Mouse (Mus musculus): Measurements from ENCODE around the gene Vps51. TPM values are rescaled to one million over a fixed set of nuclear protein-coding genes. Genes with fewer than 3 reads are reported as not detected.
"Not testable (repeated sequence)": the region's sequence is repeated elsewhere in the genome, so short reads cannot be mapped to it uniquely, and the experiment has no call there.

Gene Vps51
- polyA plus RNA-seq, 1 experiment from 2014 or later, result 74.9 TPM

- Histone ChIP-seq H3K4me3 (peak overlapping the region; percentile 72), H3K27ac (no peak overlapping the region), H3K27me3 (ENCODE audit: insufficient read depth, poor library complexity, severe bottlenecking) (no peaks in the 10 kb centered on the region), H3K4me1 (replicated peaks) (peaks cover 26% of the 10 kb centered on the region), H3K36me3 (peaks cover 65% of the 10 kb centered on the region), H3K9me3 (no peaks in the 10 kb centered on the region)
- DNase-seq (ENCODE audit: low spot score), result no peak
- WGBS, result 71% methylated on average over 4 of the region's 4 CpGs
Measured at GRCm38 (mm10) chr19:6056696-6057095, 20.3 kb downstream of the Vps51 start.

- Histone ChIP-seq H3K36me3 (peaks cover 79% of the 10 kb centered on the region), H3K27ac (no peak overlapping the region), H3K4me1 (replicated peaks) (peaks cover 19% of the 10 kb centered on the region), H3K27me3 (ENCODE audit: insufficient read depth, poor library complexity, severe bottlenecking) (no peaks in the 10 kb centered on the region), H3K9me3 (no peaks in the 10 kb centered on the region), H3K4me3 (0 out of 2 replicates have a peak overlapping the region, but pooled peaks have one; percentile 4)
- DNase-seq (ENCODE audit: low spot score), result no peak
- WGBS, result 92% methylated on average over 5 of the region's 5 CpGs
Measured at GRCm38 (mm10) chr19:6054296-6054695, 22.7 kb downstream of the Vps51 start.

GRCm38 (mm10) chr19:6052516-6052915 lies 24.5 kb downstream of the Vps51 start:
- Histone ChIP-seq H3K27ac (no peak overlapping the region), H3K27me3 (ENCODE audit: insufficient read depth, poor library complexity, severe bottlenecking) (no peaks in the 10 kb centered on the region), H3K9me3 (no peaks in the 10 kb centered on the region), H3K4me3 (no peak overlapping the region), H3K4me1 (replicated peaks) (peaks cover 24% of the 10 kb centered on the region), H3K36me3 (peaks cover 85% of the 10 kb centered on the region)
- WGBS, result 83% methylated on average over 7 of the region's 7 CpGs
- DNase-seq (ENCODE audit: low spot score), result no peak

GRCm38 (mm10) chr19:6048681-6049410 lies 28.2 kb downstream of the Vps51 start:
- peaks cover 65% of the 10 kb centered on the region for H3K36me3 ChIP-seq
- H3K27me3 ChIP-seq (ENCODE audit: insufficient read depth, poor library complexity, severe bottlenecking), result no peaks in the 10 kb centered on the region
- 92% methylated on average over 11 of the region's 11 CpGs for WGBS
- no peak for DNase-seq (ENCODE audit: low spot score)
- no peak overlapping the region for H3K27ac ChIP-seq
- peak overlapping the region; percentile 92; the same call in 1 of the 2 replicates for H3K4me3 ChIP-seq
- H3K4me1 ChIP-seq (replicated peaks), result peaks cover 29% of the 10 kb centered on the region
- H3K9me3 ChIP-seq, result no peaks in the 10 kb centered on the region

- Histone ChIP-seq H3K36me3 (peaks cover 55% of the 10 kb centered on the region), H3K27ac (0 out of 2 replicates have a peak overlapping the region, but pooled peaks have one; percentile 99), H3K4me1 (replicated peaks) (peaks cover 29% of the 10 kb centered on the region), H3K9me3 (no peaks in the 10 kb centered on the region), H3K4me3 (peak overlapping the region; percentile 92), H3K27me3 (ENCODE audit: insufficient read depth, poor library complexity, severe bottlenecking) (no peaks in the 10 kb centered on the region)
- no peak for DNase-seq (ENCODE audit: low spot score)
- 91% methylated on average over 8 of the region's 8 CpGs for WGBS
Measured at GRCm38 (mm10) chr19:6047899-6048166, 29.2 kb downstream of the Vps51 start.

- Histone ChIP-seq H3K9me3 (no peaks in the 10 kb centered on the region), H3K27ac (peak overlapping the region; percentile 99), H3K36me3 (peaks cover 50% of the 10 kb centered on the region), H3K4me1 (replicated peaks) (peaks cover 30% of the 10 kb centered on the region), H3K4me3 (peak overlapping the region; percentile 92), H3K27me3 (ENCODE audit: insufficient read depth, poor library complexity, severe bottlenecking) (no peaks in the 10 kb centered on the region)
- DNase-seq (ENCODE audit: low spot score), result peak; percentile 34
- 2% methylated on average over 44 of the region's 44 CpGs for WGBS
Measured at GRCm38 (mm10) chr19:6047154-6047898, 29.7 kb downstream of the Vps51 start.

GRCm38 (mm10) chr19:6046294-6047153 lies 30.5 kb downstream of the Vps51 start, which contains the start of gene Syvn1:
Gene Syvn1, plus strand, starts transcription at chr19:6046576.
- Histone ChIP-seq H3K27ac (peak within 1 kb of the TSS; percentile 99), H3K27me3 (ENCODE audit: insufficient read depth, poor library complexity, severe bottlenecking) (no peaks in the 10 kb centered on the region), H3K9me3 (no peaks in the 10 kb centered on the region), H3K4me3 (peak within 1 kb of the TSS; percentile 92), H3K36me3 (peaks cover 42% of the 10 kb centered on the region), H3K4me1 (replicated peaks) (peaks cover 38% of the 10 kb centered on the region)
- peak; percentile 92 for DNase-seq (ENCODE audit: low spot score)
- WGBS, result under 1% methylated on average over 65 of the region's 65 CpGs

- peak overlapping the region; percentile 99 for H3K27ac ChIP-seq
- H3K4me3 ChIP-seq, result peak overlapping the region; percentile 92
- no peak for DNase-seq (ENCODE audit: low spot score)
- H3K27me3 ChIP-seq (ENCODE audit: insufficient read depth, poor library complexity, severe bottlenecking), result no peaks in the 10 kb centered on the region
- 24% methylated on average over 20 of the region's 20 CpGs for WGBS
- peaks cover 33% of the 10 kb centered on the region for H3K36me3 ChIP-seq
- H3K9me3 ChIP-seq, result no peaks in the 10 kb centered on the region
- H3K4me1 ChIP-seq (replicated peaks), result peaks cover 41% of the 10 kb centered on the region
Measured at GRCm38 (mm10) chr19:6045366-6046293, 31.4 kb downstream of the Vps51 start.

GRCm38 (mm10) chr19:6044102-6044501 lies 32.9 kb downstream of the Vps51 start:
- not testable (repeated sequence) for DNase-seq (ENCODE audit: low spot score); H3K27me3 ChIP-seq (ENCODE audit: insufficient read depth, poor library complexity, severe bottlenecking); H3K4me3 ChIP-seq; H3K9me3 ChIP-seq; H3K27ac ChIP-seq
- peaks cover 18% of the 10 kb centered on the region for H3K36me3 ChIP-seq
- 75% methylated on average over 4 of the region's 4 CpGs for WGBS
- peaks cover 41% of the 10 kb centered on the region for H3K4me1 ChIP-seq (replicated peaks)

GRCm38 (mm10) chr19:6042293-6042692 lies 34.7 kb downstream of the Vps51 start:
- Histone ChIP-seq H3K4me1 (replicated peaks) (peaks cover 24% of the 10 kb centered on the region), H3K27me3 (ENCODE audit: insufficient read depth, poor library complexity, severe bottlenecking) (no peaks in the 10 kb centered on the region), H3K27ac (peak overlapping the region; percentile 56; the same call in 1 of the 2 replicates), H3K36me3 (peaks cover 4% of the 10 kb centered on the region; the same call in 1 of the 2 replicates), H3K9me3 (no peaks in the 10 kb centered on the region), H3K4me3 (no peak overlapping the region)
- 81% methylated on average over 9 of the region's 9 CpGs for WGBS
- no peak for DNase-seq (ENCODE audit: low spot score)

GRCm38 (mm10) chr19:6040002-6040401 lies 37.0 kb downstream of the Vps51 start:
- Histone ChIP-seq H3K9me3 (no peaks in the 10 kb centered on the region), H3K4me1 (replicated peaks) (peaks cover 12% of the 10 kb centered on the region; the same call in 1 of the 2 replicates), H3K27ac (no peak overlapping the region), H3K36me3 (peaks cover 4% of the 10 kb centered on the region; the same call in 1 of the 2 replicates), H3K27me3 (ENCODE audit: insufficient read depth, poor library complexity, severe bottlenecking) (no peaks in the 10 kb centered on the region), H3K4me3 (no peak overlapping the region)
- DNase-seq (ENCODE audit: low spot score), result no peak

GRCm38 (mm10) chr19:6038326-6038725 lies 38.7 kb downstream of the Vps51 start:
- no peak overlapping the region for H3K27ac ChIP-seq
- no peaks in the 10 kb centered on the region for H3K9me3 ChIP-seq
- H3K27me3 ChIP-seq (ENCODE audit: insufficient read depth, poor library complexity, severe bottlenecking), result no peaks in the 10 kb centered on the region
- H3K4me1 ChIP-seq (replicated peaks), result peaks cover 11% of the 10 kb centered on the region; the same call in 1 of the 2 replicates
- no peaks in the 10 kb centered on the region for H3K36me3 ChIP-seq
- no peak for DNase-seq (ENCODE audit: low spot score)
- 82% methylated on average over 7 of the region's 7 CpGs for WGBS
- H3K4me3 ChIP-seq, result no peak overlapping the region

Measured in hindbrain, embryonic 10.5 days (tissue).